Mouse (Mus musculus): ENCODE measurements around the gene Tac2. TPM values are rescaled to one million over a fixed set of nuclear protein-coding genes. Genes with fewer than 3 reads are reported as not detected.

The Tac2 gene
- total RNA-seq, 4 experiments from 2014 or later = not detected

GRCm38 (mm10) chr10:127721671-127722418 lies 2.4 kb upstream of the Tac2 start:
- DNase-seq (ENCODE audit: low spot score in 2 of 2) = no peak

- DNase-seq (ENCODE audit: low spot score in 2 of 2) = no peak
Observed at GRCm38 (mm10) chr10:127725136-127725535, 858 bp downstream of the Tac2 start.

- no peak for DNase-seq (ENCODE audit: low spot score in 2 of 2)
Observed at GRCm38 (mm10) chr10:127728437-127728836, 4.2 kb downstream of the Tac2 start.

GRCm38 (mm10) chr10:127730285-127730932 lies 6.1 kb downstream of the Tac2 start:
- DNase-seq (ENCODE audit: low spot score in 2 of 2) = no peak

- no peak for DNase-seq (ENCODE audit: low spot score in 2 of 2)
Observed at GRCm38 (mm10) chr10:127730933-127731310, 6.6 kb downstream of the Tac2 start.

GRCm38 (mm10) chr10:127731397-127731796 lies 7.1 kb downstream of the Tac2 start:
- no peak for DNase-seq (ENCODE audit: low spot score in 2 of 2)

GRCm38 (mm10) chr10:127734434-127734833 lies 10.2 kb downstream of the Tac2 start:
- DNase-seq (ENCODE audit: low spot score in 2 of 2) = no peak

GRCm38 (mm10) chr10:127736266-127736665 lies 12.0 kb downstream of the Tac2 start:
- no peak for DNase-seq (ENCODE audit: low spot score in 2 of 2)

GRCm38 (mm10) chr10:127736916-127737315 lies 12.6 kb downstream of the Tac2 start:
- no peak for DNase-seq (ENCODE audit: low spot score in 2 of 2)

- DNase-seq (ENCODE audit: low spot score in 2 of 2) = no peak
Observed at GRCm38 (mm10) chr10:127737552-127737951, 13.3 kb downstream of the Tac2 start.

- DNase-seq (ENCODE audit: low spot score in 2 of 2) = no peak
Observed at GRCm38 (mm10) chr10:127738151-127738882, 14.0 kb downstream of the Tac2 start.

GRCm38 (mm10) chr10:127739083-127739660 lies 14.9 kb downstream of the Tac2 start, which contains the start of gene Zbtb39:
Gene Zbtb39 (plus strand): TSS chr10:127739538.
- peak; percentile 59 to 68 for DNase-seq (ENCODE audit: low spot score in 2 of 2)

GRCm38 (mm10) chr10:127739661-127740161 lies 15.4 kb downstream of the Tac2 start:
- DNase-seq (ENCODE audit: low spot score in 2 of 2) = peak in 1 of 2 experiments; percentile 21

GRCm38 (mm10) chr10:127744661-127745060 lies 20.4 kb downstream of the Tac2 start:
- DNase-seq (ENCODE audit: low spot score in 2 of 2) = no peak

GRCm38 (mm10) chr10:127745886-127746285 lies 21.6 kb downstream of the Tac2 start:
- DNase-seq (ENCODE audit: low spot score in 2 of 2) = no peak

GRCm38 (mm10) chr10:127747254-127747653 lies 23.0 kb downstream of the Tac2 start:
- DNase-seq (ENCODE audit: low spot score in 2 of 2) = no peak

GRCm38 (mm10) chr10:127748847-127749612 lies 24.8 kb downstream of the Tac2 start:
- peak in 1 of 2 experiments; percentile 21 for DNase-seq (ENCODE audit: low spot score in 2 of 2)

- DNase-seq (ENCODE audit: low spot score in 2 of 2) = no peak
Observed at GRCm38 (mm10) chr10:127750136-127750777, 26.0 kb downstream of the Tac2 start.

- no peak for DNase-seq (ENCODE audit: low spot score in 2 of 2)
Observed at GRCm38 (mm10) chr10:127751548-127751947, 27.3 kb downstream of the Tac2 start, which contains the start of gene Gpr182. Gene Gpr182 (minus strand): TSS chr10:127751732.

- DNase-seq (ENCODE audit: low spot score in 2 of 2) = no peak
Observed at GRCm38 (mm10) chr10:127754566-127755166, 30.4 kb downstream of the Tac2 start.
